Mouse (Mus musculus) liver, embryonic 12.5 days (tissue): ENCODE results near the gene Ercc2. TPM values are rescaled to one million over a fixed set of nuclear protein-coding genes. Genes with fewer than 3 reads are reported as not detected.
A peak's percentile ranks its signal among the peaks of the same experiment; 100 is the strongest.

Source experiments
- ATAC-seq: fragments of 200-750 bp; cut with Nextera tagmentation; 2 replicates; pipeline ENCODE4 v1.8.0; 2017; ENCODE audit warnings: moderate number of reproducible peaks, mild to moderate bottlenecking, moderate library complexity
- H3K27ac ChIP-seq: fragments of 300-500 bp; sonication (generic); 2 replicates; pipeline ENCODE4 v1.5.1; 2016; ENCODE audit warnings: mild to moderate bottlenecking
- H3K27me3 ChIP-seq: fragments of 300-500 bp; sonication (generic); replicated peaks from 2 replicates; pipeline ENCODE4 v1.6.1; 2016; ENCODE audit warnings: mild to moderate bottlenecking, moderate library complexity
- H3K36me3 ChIP-seq: fragments of 300-500 bp; sonication (generic); 2 replicates; pipeline ENCODE4 v1.6.1; 2016; ENCODE audit warnings: mild to moderate bottlenecking, moderate library complexity
- H3K4me1 ChIP-seq: fragments of 300-500 bp; sonication (generic); 2 replicates; pipeline ENCODE4 v1.6.1; 2016
- H3K4me2 ChIP-seq: fragments of 300-500 bp; sonication (generic); 2 replicates; pipeline ENCODE4 v1.6.1; 2016; ENCODE audit warnings: mild to moderate bottlenecking, moderate library complexity
- H3K4me3 ChIP-seq: fragments of 300-500 bp; sonication (generic); 2 replicates; pipeline ENCODE4 v1.5.1; 2016; ENCODE audit warnings: mild to moderate bottlenecking, moderate library complexity
- H3K9ac ChIP-seq: fragments of 300-500 bp; sonication (generic); 2 replicates; pipeline ENCODE4 v1.6.1; 2016; ENCODE audit warnings: mild to moderate bottlenecking, moderate library complexity
- H3K9me3 ChIP-seq: fragments of 300-500 bp; sonication (generic); replicated peaks from 2 replicates; pipeline ENCODE4 v1.6.1; 2016; ENCODE audit warnings: mild to moderate bottlenecking, moderate library complexity
- WGBS: fragments of 180-500 bp; shearing (Covaris S2); methylation state at CpG from one replicate; pipeline ENCODE4 v1.1.7; 2016; ENCODE audit not compliant: insufficient replicate concordance; 5-methylcytosine and 5-hydroxymethylcytosine counted together
- polyA plus RNA-seq: library from polyadenylated mRNA; unstranded; fragments of >200 nt; fragmentation: Nextera tagmentation; extraction: Ambion mirVana; gene quantifications from 2 replicates; pipeline ENCODE4 v1.2.1, GENCODE M21; 2016

Ercc2 gene
- polyA plus RNA-seq, 1 experiment from 2014 or later, result 10.9 TPM

GRCm38 (mm10) chr7:19361720-19362119 is 20.1 kb upstream of the Ercc2 start:
- Histone ChIP-seq H3K4me2 (peak overlapping the region; percentile 100), H3K4me1 (peaks cover 60% of the 10 kb centered on the region), H3K4me3 (peak overlapping the region; percentile 72), H3K9me3 (no peaks in the 10 kb centered on the region), H3K9ac (peak overlapping the region; percentile 77), H3K27me3 (peaks cover 17% of the 10 kb centered on the region), H3K36me3 (peaks cover 14% of the 10 kb centered on the region), H3K27ac (peak overlapping the region; percentile 43)
- no peak for ATAC-seq
- 10% methylated on average over 16 of the region's 16 CpGs for WGBS

DNA sequence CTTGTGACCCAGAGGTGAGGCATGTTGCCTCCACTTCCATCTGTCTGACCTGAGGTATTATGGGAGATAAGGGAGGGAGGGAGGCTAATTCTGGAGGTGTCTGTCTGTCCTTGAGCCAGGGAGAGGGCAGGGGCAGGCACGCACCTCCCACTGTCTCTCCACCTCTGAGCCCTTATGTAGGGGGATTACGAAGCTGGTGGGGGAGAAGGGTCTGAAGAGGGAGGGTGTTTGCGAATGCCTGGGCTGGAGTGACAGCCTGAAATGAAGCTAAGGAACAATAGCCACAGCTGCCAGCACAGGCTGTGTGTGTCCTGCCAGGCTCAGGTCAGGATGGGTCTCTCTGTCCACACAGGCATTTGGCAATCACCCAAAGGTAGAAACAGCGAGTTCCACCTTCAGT is 19.5 kb upstream of the Ercc2 start:
- no peak overlapping the region for H3K27ac ChIP-seq
- H3K36me3 ChIP-seq, result peaks cover 9% of the 10 kb centered on the region
- peaks cover 20% of the 10 kb centered on the region for H3K27me3 ChIP-seq
- H3K4me2 ChIP-seq, result peak overlapping the region; percentile 100
- H3K9ac ChIP-seq, result peak overlapping the region; percentile 17; the same call in 1 of the 2 replicates
- H3K9me3 ChIP-seq, result no peaks in the 10 kb centered on the region
- WGBS, result 40% methylated on average over 4 of the region's 4 CpGs
- H3K4me3 ChIP-seq, result no peak overlapping the region; the same call in 1 of the 2 replicates
- no peak for ATAC-seq
- peaks cover 60% of the 10 kb centered on the region for H3K4me1 ChIP-seq

- Histone ChIP-seq H3K4me2 (peak overlapping the region; percentile 20; the same call in 1 of the 2 replicates), H3K9ac (no peak overlapping the region), H3K4me1 (peaks cover 52% of the 10 kb centered on the region), H3K9me3 (no peaks in the 10 kb centered on the region), H3K4me3 (no peak overlapping the region), H3K36me3 (no peaks in the 10 kb centered on the region), H3K27me3 (peaks cover 31% of the 10 kb centered on the region), H3K27ac (no peak overlapping the region)
- ATAC-seq, result no peak
- WGBS, result 4% methylated on average over 18 of the region's 18 CpGs
These were observed 17.9 kb upstream of the Ercc2 start for GRCm38 (mm10) chr7:19363881-19364280.

GRCm38 (mm10) chr7:19365376-19365775 is 16.4 kb upstream of the Ercc2 start:
- Histone ChIP-seq H3K4me3 (no peak overlapping the region), H3K36me3 (no peaks in the 10 kb centered on the region), H3K27ac (no peak overlapping the region), H3K9ac (no peak overlapping the region), H3K4me1 (peaks cover 49% of the 10 kb centered on the region), H3K27me3 (peaks cover 46% of the 10 kb centered on the region), H3K9me3 (no peaks in the 10 kb centered on the region), H3K4me2 (no peak overlapping the region)
- 49% methylated on average over 4 of the region's 4 CpGs for WGBS
- no peak for ATAC-seq

DNA sequence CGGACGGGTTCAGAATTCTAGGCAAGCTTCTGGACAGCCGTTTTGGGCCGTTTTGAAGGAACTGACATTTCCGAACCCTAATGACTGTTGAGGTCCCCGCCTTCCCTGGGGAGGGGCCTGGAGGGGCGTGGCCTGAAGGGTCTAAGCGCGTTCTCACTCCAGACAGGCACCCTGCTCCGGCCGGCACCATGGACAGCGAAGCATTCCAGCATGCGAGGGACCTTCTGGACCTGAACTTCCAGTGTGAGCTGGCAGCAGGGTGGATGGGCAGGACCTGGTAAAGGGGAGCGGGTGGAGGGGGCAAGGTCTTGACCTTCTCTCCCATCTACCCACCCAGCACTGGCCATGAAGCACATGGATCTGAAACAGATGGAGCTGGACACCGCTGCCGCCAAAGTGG is 13.4 kb upstream of the Ercc2 start:
- H3K4me1 ChIP-seq, result peaks cover 25% of the 10 kb centered on the region
- H3K27me3 ChIP-seq, result peaks cover 52% of the 10 kb centered on the region
- no peaks in the 10 kb centered on the region for H3K9me3 ChIP-seq
- no peak overlapping the region for H3K27ac ChIP-seq
- WGBS, result 19% methylated on average over 16 of the region's 16 CpGs
- H3K9ac ChIP-seq, result no peak overlapping the region
- H3K4me3 ChIP-seq, result no peak overlapping the region
- no peak for ATAC-seq
- H3K36me3 ChIP-seq, result no peaks in the 10 kb centered on the region
- H3K4me2 ChIP-seq, result 0 out of 2 replicates have a peak overlapping the region, but pooled peaks have one; percentile 4

DNA sequence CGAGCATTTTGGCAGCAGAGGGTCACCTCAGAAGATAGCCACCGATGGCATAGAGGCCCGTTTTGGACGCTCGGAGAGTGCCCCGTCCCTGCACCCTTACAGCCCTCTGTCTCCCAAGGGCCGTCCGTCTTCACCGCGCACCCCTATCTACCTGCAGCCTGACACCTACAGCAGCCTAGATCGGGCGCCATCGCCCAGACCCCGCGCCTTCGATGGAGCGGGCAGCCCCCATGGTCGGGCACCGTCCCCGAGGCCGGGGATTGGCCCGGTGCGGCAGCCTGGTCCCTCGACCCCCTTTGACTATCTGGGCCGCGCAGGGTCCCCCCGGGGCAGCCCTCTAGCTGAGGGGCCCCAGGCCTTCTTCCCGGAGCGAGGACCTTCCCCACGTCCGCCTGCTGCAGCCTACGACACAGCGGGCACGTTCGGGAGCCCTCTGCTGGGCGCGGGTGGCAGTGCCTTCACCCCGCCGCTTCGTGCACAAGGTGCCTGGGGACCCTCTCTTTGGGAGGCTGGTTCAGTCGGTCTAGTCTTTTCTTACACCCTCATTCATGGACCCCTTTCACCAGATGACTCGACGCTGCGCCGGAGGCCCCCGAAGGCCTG is 11.9 kb upstream of the Ercc2 start:
- H3K9me3 ChIP-seq, result no peaks in the 10 kb centered on the region
- no peaks in the 10 kb centered on the region for H3K36me3 ChIP-seq
- peak overlapping the region; percentile 41; the same call in 1 of the 2 replicates for H3K9ac ChIP-seq
- peak overlapping the region; percentile 40 for H3K4me3 ChIP-seq
- H3K4me1 ChIP-seq, result peaks cover 16% of the 10 kb centered on the region
- H3K27ac ChIP-seq, result no peak overlapping the region
- peak; percentile 19; the same call in 1 of the 2 replicates for ATAC-seq
- WGBS, result 12% methylated on average over 46 of the region's 46 CpGs
- H3K4me2 ChIP-seq, result peak overlapping the region; percentile 74
- peaks cover 45% of the 10 kb centered on the region for H3K27me3 ChIP-seq

- H3K27ac ChIP-seq, result no peak overlapping the region
- H3K27me3 ChIP-seq, result peaks cover 35% of the 10 kb centered on the region
- no peak overlapping the region for H3K4me2 ChIP-seq
- no peak overlapping the region for H3K9ac ChIP-seq
- WGBS, result 84% methylated on average over 2 of the region's 2 CpGs
- H3K36me3 ChIP-seq, result no peaks in the 10 kb centered on the region
- no peaks in the 10 kb centered on the region for H3K9me3 ChIP-seq
- H3K4me3 ChIP-seq, result no peak overlapping the region
- no peak for ATAC-seq
- peaks cover 14% of the 10 kb centered on the region for H3K4me1 ChIP-seq
These were observed 8.4 kb upstream of the Ercc2 start for GRCm38 (mm10) chr7:19373367-19373766.

DNA sequence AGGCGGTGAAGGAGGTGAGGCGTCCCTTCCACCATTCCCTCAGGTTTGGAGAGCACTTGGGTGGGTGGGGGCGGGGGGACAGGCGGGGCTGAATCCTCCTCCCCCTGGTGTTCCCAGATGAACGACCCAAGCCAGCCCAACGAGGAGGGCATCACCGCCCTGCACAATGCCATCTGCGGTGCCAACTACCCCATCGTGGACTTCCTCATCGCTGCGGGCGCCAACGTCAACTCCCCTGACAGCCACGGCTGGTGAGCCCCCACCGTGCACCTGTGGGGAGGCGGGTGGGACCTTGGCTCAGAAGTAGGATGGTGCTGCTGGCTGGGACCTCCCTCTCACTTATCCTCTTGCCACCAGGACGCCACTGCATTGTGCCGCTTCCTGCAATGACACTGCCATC is 6.4 kb upstream of the Ercc2 start:
- peaks cover 15% of the 10 kb centered on the region for H3K27me3 ChIP-seq
- WGBS, result 73% methylated on average over 18 of the region's 18 CpGs
- no peak overlapping the region for H3K27ac ChIP-seq
- H3K36me3 ChIP-seq, result no peaks in the 10 kb centered on the region
- no peak for ATAC-seq
- peaks cover under 1% of the 10 kb centered on the region for H3K4me1 ChIP-seq
- no peaks in the 10 kb centered on the region for H3K9me3 ChIP-seq
- H3K4me3 ChIP-seq, result no peak overlapping the region
- H3K4me2 ChIP-seq, result no peak overlapping the region
- no peak overlapping the region for H3K9ac ChIP-seq

GRCm38 (mm10) chr7:19376019-19376418 is 5.8 kb upstream of the Ercc2 start:
- 67% methylated on average over 4 of the region's 4 CpGs for WGBS
- peaks cover 10% of the 10 kb centered on the region for H3K27me3 ChIP-seq
- ATAC-seq, result peak; percentile 48

DNA sequence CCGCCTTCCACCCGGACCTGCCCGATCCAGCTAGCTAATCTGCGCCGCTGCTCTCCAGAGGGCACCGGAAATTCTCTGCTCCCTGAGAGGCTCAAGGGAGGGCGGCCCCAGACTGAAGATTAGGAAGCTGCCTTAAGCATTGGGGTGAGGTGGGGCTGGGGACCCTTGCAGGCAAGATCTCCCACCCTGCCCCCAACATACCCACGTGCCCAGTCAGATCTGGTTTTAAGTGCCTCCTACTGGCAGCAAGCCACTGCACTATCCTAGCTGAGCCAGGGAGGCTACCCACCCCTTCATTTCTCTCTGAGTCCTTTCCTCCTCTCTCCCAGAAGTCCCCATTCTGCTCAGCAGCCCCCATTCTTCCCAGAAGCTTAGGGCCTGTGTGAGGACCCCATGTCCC is 3.8 kb upstream of the Ercc2 start:
- Histone ChIP-seq H3K27me3 (0 out of 2 replicates have a peak, but pooled peaks cover 2% of the 10 kb centered on the region), H3K27ac (no peak overlapping the region), H3K4me2 (no peak overlapping the region), H3K4me1 (peaks cover 12% of the 10 kb centered on the region), H3K9me3 (no peaks in the 10 kb centered on the region), H3K4me3 (no peak overlapping the region), H3K9ac (no peak overlapping the region), H3K36me3 (no peaks in the 10 kb centered on the region)
- 39% methylated on average over 8 of the region's 8 CpGs for WGBS
- ATAC-seq, result no peak

More at GRCm38 (mm10) chr7:19376019-19376418, 5.8 kb upstream of the Ercc2 start:
- Histone ChIP-seq H3K9me3 (no peaks in the 10 kb centered on the region), H3K27ac (no peak overlapping the region), H3K4me3 (no peak overlapping the region), H3K4me1 (no peaks in the 10 kb centered on the region; the same call in 1 of the 2 replicates), H3K9ac (no peak overlapping the region), H3K36me3 (no peaks in the 10 kb centered on the region), H3K4me2 (no peak overlapping the region)

GRCm38 (mm10) chr7:19382166-19382541 is 344 bp downstream of the Ercc2 start:
- ATAC-seq, result peak; percentile 69
- Histone ChIP-seq H3K4me1 (peaks cover 27% of the 10 kb centered on the region), H3K9ac (peak overlapping the region; percentile 82), H3K27me3 (no peaks in the 10 kb centered on the region), H3K4me2 (peak overlapping the region; percentile 93), H3K27ac (peak overlapping the region; percentile 57), H3K36me3 (peaks cover 36% of the 10 kb centered on the region), H3K4me3 (peak overlapping the region; percentile 82), H3K9me3 (no peaks in the 10 kb centered on the region)
- under 1% methylated on average over 26 of the region's 37 CpGs for WGBS

- 0 out of 2 replicates have a peak overlapping the region, but pooled peaks have one; percentile 93 for H3K4me2 ChIP-seq
- H3K9me3 ChIP-seq, result no peaks in the 10 kb centered on the region
- no peaks in the 10 kb centered on the region for H3K27me3 ChIP-seq
- H3K4me1 ChIP-seq, result peaks cover 31% of the 10 kb centered on the region
- no peak overlapping the region for H3K4me3 ChIP-seq
- H3K36me3 ChIP-seq, result peaks cover 52% of the 10 kb centered on the region
- ATAC-seq, result no peak
- H3K27ac ChIP-seq, result no peak overlapping the region
- 87% methylated on average over 9 of the region's 9 CpGs for WGBS
- no peak overlapping the region for H3K9ac ChIP-seq
These were observed 1.9 kb downstream of the Ercc2 start for GRCm38 (mm10) chr7:19383708-19384107.
